9 mouse cellular contexts compared by ENCODE assay signal in genomic region chr17:87532762-87533161, GRCm38 (mm10).
DNase-seq lines count a peak whose midpoint lies in the region; ATAC-seq lines count a peak whose summit lies in the region.
"Had no signal": no experiment of that assay in that cellular context is flagged by ENCODE, and none has a peak within 500 bp of the region (broad histone marks: within the 10 kb centered on the region; RNA-seq: fewer than 3 reads in every experiment).

No protein-coding gene starts in this region.

- peak overlapping the region; percentile 17; the same call in 1 of the 2 replicates for H3K4me3 ChIP-seq in kidney, embryonic 14.5 days (ENCODE audit: low read length)
- 0 out of 2 replicates have a peak overlapping the region, but pooled peaks have one; percentile 58 for H3K4me3 ChIP-seq in embryonic facial prominence, embryonic 10.5 days
- peak overlapping the region; percentile 12; the same call in 1 of the 2 replicates for H3K4me3 ChIP-seq in hindbrain, embryonic 15.5 days
- no peak overlapping the region for H3K4me3 ChIP-seq in midbrain, embryonic 11.5 days (ENCODE audit: low read depth, low read length)

- H3K4me2 ChIP-seq in kidney, embryonic 14.5 days (replicated peaks; ENCODE audit: low read depth, low read length) = peak overlapping the region; percentile 51
- peak overlapping the region; percentile 78 for H3K4me2 ChIP-seq in hindbrain, embryonic 15.5 days
- no peak overlapping the region for H3K4me2 ChIP-seq in midbrain, embryonic 11.5 days

- 30% methylated on average over 6 of the region's 6 CpGs for whole genome bisulfite sequencing in kidney, embryonic 14.5 days
- 50% methylated on average over 6 of the region's 6 CpGs for WGBS in embryonic facial prominence, embryonic 10.5 days
- 44% methylated on average over 6 of the region's 6 CpGs for WGBS in hindbrain, embryonic 15.5 days
- 47% methylated on average over 6 of the region's 6 CpGs for WGBS in midbrain, embryonic 11.5 days

- H3K4me1 ChIP-seq in kidney, embryonic 14.5 days (ENCODE audit: control insufficient read depth, insufficient read depth, low read length) = peaks cover 29% of the 10 kb centered on the region
- H3K4me1 ChIP-seq in embryonic facial prominence, embryonic 10.5 days = peaks cover 36% of the 10 kb centered on the region
- H3K4me1 ChIP-seq in hindbrain, embryonic 15.5 days (replicated peaks) = peaks cover 28% of the 10 kb centered on the region
- H3K4me1 ChIP-seq in midbrain, embryonic 11.5 days (ENCODE audit: control insufficient read depth, insufficient read depth, low read length) = peaks cover 15% of the 10 kb centered on the region

- no peak overlapping the region for H3K9ac ChIP-seq in kidney, embryonic 14.5 days (ENCODE audit: low read depth, low read length)
- H3K9ac ChIP-seq in hindbrain, embryonic 15.5 days = no peak overlapping the region
- peak overlapping the region; percentile 25; the same call in 1 of the 2 replicates for H3K9ac ChIP-seq in midbrain, embryonic 11.5 days (ENCODE audit: low read length)

- H3K27ac ChIP-seq in kidney, embryonic 14.5 days (ENCODE audit: low read depth, low read length) = no peak overlapping the region
- no peak overlapping the region for H3K27ac ChIP-seq in embryonic facial prominence, embryonic 10.5 days (replicated peaks)
- no peak overlapping the region for H3K27ac ChIP-seq in hindbrain, embryonic 15.5 days (replicated peaks)
- H3K27ac ChIP-seq in midbrain, embryonic 11.5 days (ENCODE audit: low read depth, low read length) = no peak overlapping the region

- H3K36me3 ChIP-seq in kidney, embryonic 14.5 days (ENCODE audit: control insufficient read depth, insufficient read depth, low read length) = no peaks in the 10 kb centered on the region
- H3K36me3 ChIP-seq in embryonic facial prominence, embryonic 10.5 days (replicated peaks) = no peaks in the 10 kb centered on the region
- no peaks in the 10 kb centered on the region for H3K36me3 ChIP-seq in hindbrain, embryonic 15.5 days
- no peaks in the 10 kb centered on the region for H3K36me3 ChIP-seq in midbrain, embryonic 11.5 days (ENCODE audit: control insufficient read depth, insufficient read depth, low read length)
- H3K36me3 ChIP-seq: G1E had no signal

- no peaks in the 10 kb centered on the region for H3K27me3 ChIP-seq in kidney, embryonic 14.5 days (ENCODE audit: control insufficient read depth, insufficient read depth, low read length)
- H3K27me3 ChIP-seq in embryonic facial prominence, embryonic 10.5 days (replicated peaks; ENCODE audit: low read depth, poor library complexity, severe bottlenecking) = peaks cover 44% of the 10 kb centered on the region
- H3K27me3 ChIP-seq in hindbrain, embryonic 15.5 days = no peaks in the 10 kb centered on the region
- no peaks in the 10 kb centered on the region; the same call in 1 of the 2 replicates for H3K27me3 ChIP-seq in midbrain, embryonic 11.5 days (ENCODE audit: control insufficient read depth, insufficient read depth, low read length)

- no peaks in the 10 kb centered on the region for H3K9me3 ChIP-seq in kidney, embryonic 14.5 days (ENCODE audit: control insufficient read depth, low read length)
- no peaks in the 10 kb centered on the region for H3K9me3 ChIP-seq in embryonic facial prominence, embryonic 10.5 days
- no peaks in the 10 kb centered on the region for H3K9me3 ChIP-seq in hindbrain, embryonic 15.5 days
- no peaks in the 10 kb centered on the region for H3K9me3 ChIP-seq in midbrain, embryonic 11.5 days (ENCODE audit: control insufficient read depth, low read length)
- H3K9me3 ChIP-seq: G1E had no signal

- DNase-seq in kidney, adult 8-10 months = no peak
- DNase-seq in embryonic facial prominence, embryonic 10.5 days (ENCODE audit: low spot score) = no peak
- no peak for DNase-seq in midbrain, embryonic 11.5 days (ENCODE audit: low spot score, missing footprints)
- no peak for DNase-seq in cerebellum, adult 9-11 months
- DNase-seq in frontal cortex, postnatal 10 days (ENCODE audit: low spot score in 2 of 2) = no peak

- no peak for ATAC-seq in kidney, embryonic 14.5 days (ENCODE audit: low FRiP score, low TSS enrichment)
- no peak for ATAC-seq in hindbrain, embryonic 15.5 days (ENCODE audit: low FRiP score, low read depth)
- ATAC-seq in midbrain, embryonic 11.5 days (ENCODE audit: low FRiP score) = no peak
- no peak for ATAC-seq in erythroid progenitor cell, adult 5-6 weeks (replicated peaks; ENCODE audit: low FRiP score, poor library complexity, severe bottlenecking)
